Mouse (Mus musculus): ENCODE measurements at regions not wholly inside any gene's neighbourhood (a gene's known extent, or its start where the extent isn't known, plus 50 kb on each side); places are given as distances from the start of the nearest gene placed in this dataset.
"Not testable (repeated sequence)": the region's sequence is repeated elsewhere in the genome, so short reads cannot be mapped to it uniquely, and the experiment has no call there.

GRCm38 (mm10) chr12:25469181-25469580 lies 372.2 kb upstream of the Id2 start:
- DNase-seq (ENCODE audit: low spot score in 2 of 2), result no peak

- DNase-seq (ENCODE audit: low spot score in 2 of 2), result no peak
Measured at GRCm38 (mm10) chr12:25467789-25468188, 370.8 kb upstream of the Id2 start.

GRCm38 (mm10) chr12:25462690-25463089 lies 365.8 kb upstream of the Id2 start:
- not testable (repeated sequence) for DNase-seq (ENCODE audit: low spot score in 2 of 2)

GRCm38 (mm10) chr12:25455281-25455989 lies 358.5 kb upstream of the Id2 start:
- DNase-seq (ENCODE audit: low spot score in 2 of 2), result no peak

- DNase-seq (ENCODE audit: low spot score in 2 of 2), result no peak
Measured at GRCm38 (mm10) chr12:25453356-25453755, 356.4 kb upstream of the Id2 start.

GRCm38 (mm10) chr12:25451156-25451555 lies 354.2 kb upstream of the Id2 start:
- DNase-seq (ENCODE audit: low spot score in 2 of 2), result no peak

- DNase-seq (ENCODE audit: low spot score in 2 of 2), result no peak
Measured at GRCm38 (mm10) chr12:25444355-25444754, 347.4 kb upstream of the Id2 start.

- no peak for DNase-seq (ENCODE audit: low spot score in 2 of 2)
Measured at GRCm38 (mm10) chr12:25439029-25439551, 342.1 kb upstream of the Id2 start.

GRCm38 (mm10) chr12:25438217-25439028 lies 341.5 kb upstream of the Id2 start:
- no peak for DNase-seq (ENCODE audit: low spot score in 2 of 2)

- no peak for DNase-seq (ENCODE audit: low spot score in 2 of 2)
Measured at GRCm38 (mm10) chr12:25437556-25437955, 340.6 kb upstream of the Id2 start.

GRCm38 (mm10) chr12:25436220-25436911 lies 339.4 kb upstream of the Id2 start:
- no peak for DNase-seq (ENCODE audit: low spot score in 2 of 2)

GRCm38 (mm10) chr12:25432796-25433195 lies 335.9 kb upstream of the Id2 start:
- DNase-seq (ENCODE audit: low spot score in 2 of 2), result no peak

- DNase-seq (ENCODE audit: low spot score in 2 of 2), result no peak
Measured at GRCm38 (mm10) chr12:25430911-25431310, 334.0 kb upstream of the Id2 start.

- DNase-seq (ENCODE audit: low spot score in 2 of 2), result no peak
Measured at GRCm38 (mm10) chr12:25427911-25428642, 331.1 kb upstream of the Id2 start.

- no peak for DNase-seq (ENCODE audit: low spot score in 2 of 2)
Measured at GRCm38 (mm10) chr12:25417336-25417735, 320.4 kb upstream of the Id2 start.

- no peak for DNase-seq (ENCODE audit: low spot score in 2 of 2)
Measured at GRCm38 (mm10) chr12:25416571-25416970, 319.6 kb upstream of the Id2 start.

- no peak for DNase-seq (ENCODE audit: low spot score in 2 of 2)
Measured at GRCm38 (mm10) chr12:25415641-25416040, 318.7 kb upstream of the Id2 start.

- DNase-seq (ENCODE audit: low spot score in 2 of 2), result no peak
Measured at GRCm38 (mm10) chr12:25415232-25415631, 318.3 kb upstream of the Id2 start.

- DNase-seq (ENCODE audit: low spot score in 2 of 2), result no peak
Measured at GRCm38 (mm10) chr12:25407301-25407700, 310.4 kb upstream of the Id2 start.

- no peak for DNase-seq (ENCODE audit: low spot score in 2 of 2)
Measured at GRCm38 (mm10) chr12:25400326-25400725, 303.4 kb upstream of the Id2 start.

- DNase-seq (ENCODE audit: low spot score in 2 of 2), result no peak
Measured at GRCm38 (mm10) chr12:25398726-25399125, 301.8 kb upstream of the Id2 start.

- no peak for DNase-seq (ENCODE audit: low spot score in 2 of 2)
Measured at GRCm38 (mm10) chr12:25394326-25394725, 297.4 kb upstream of the Id2 start.
